Mouse (Mus musculus) cerebellum, adult 11-12 months (tissue): ENCODE data around the gene Bicra.

Experiments used
- DNase-seq: peaks from one replicate; pipeline ENCODE4 v3.0.0; 2022

Bicra gene

GRCm38 (mm10) chr7:16013722-16014275 lies 33.9 kb downstream of the Bicra start:
- DNase-seq = no peak

- peak; percentile 37 for DNase-seq
Measured at GRCm38 (mm10) chr7:16012576-16013263, 35.0 kb downstream of the Bicra start.

DNA sequence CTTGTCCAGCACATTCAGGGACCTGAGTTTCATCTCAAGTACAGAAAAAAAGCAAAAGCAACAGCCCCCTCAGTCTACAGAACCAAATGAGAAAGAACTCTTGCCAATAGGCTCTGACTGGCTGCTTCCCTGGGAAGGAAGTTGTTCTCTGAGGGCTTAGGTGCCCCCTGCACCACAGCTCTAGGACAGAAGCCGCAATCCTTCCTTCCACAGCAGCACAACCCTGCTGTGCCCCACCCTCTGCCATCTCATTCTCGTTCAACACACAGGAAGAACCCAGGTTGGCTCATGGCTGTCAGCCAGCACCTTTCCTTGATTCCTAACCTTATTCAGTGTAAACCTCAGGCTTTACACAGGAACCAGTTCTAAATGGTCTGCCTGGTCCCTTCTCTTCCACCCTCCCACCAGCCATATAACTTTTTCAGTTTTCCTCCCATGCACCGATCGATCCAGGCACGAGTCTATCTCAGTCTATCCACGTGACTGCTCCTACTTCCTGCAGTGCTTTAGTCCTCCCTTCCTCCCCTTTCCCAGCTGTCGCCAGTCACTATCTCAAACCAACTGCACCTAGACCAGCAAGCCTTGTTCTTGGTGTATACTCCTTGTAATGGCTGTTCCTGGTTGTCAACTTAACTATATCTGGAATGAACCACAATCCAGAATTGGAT lies 36.2 kb downstream of the Bicra start:
- no peak for DNase-seq

- no peak for DNase-seq
Measured at GRCm38 (mm10) chr7:16010649-16011048, 37.1 kb downstream of the Bicra start.

- DNase-seq = no peak
Measured at GRCm38 (mm10) chr7:16009636-16010035, 38.1 kb downstream of the Bicra start.

DNA sequence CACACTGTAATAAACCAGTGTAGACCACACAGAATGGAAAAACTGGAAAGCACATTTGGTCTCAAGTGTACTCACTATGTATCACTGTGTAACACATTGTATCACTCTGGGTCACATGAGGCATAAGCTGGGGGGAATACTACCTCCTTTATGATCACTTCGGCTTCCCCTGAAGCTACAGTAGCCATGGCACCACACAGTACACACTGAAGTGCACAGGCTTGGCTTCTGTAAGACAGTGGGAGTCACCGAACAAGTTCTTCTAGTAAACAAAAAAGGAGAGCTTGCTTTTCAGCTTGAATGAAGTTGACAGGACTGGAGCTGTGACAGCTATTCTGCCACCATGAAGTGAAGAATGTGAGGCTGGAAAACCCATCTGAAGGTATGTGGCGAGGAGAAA lies 42.7 kb downstream of the Bicra start:
- no peak for DNase-seq

DNA sequence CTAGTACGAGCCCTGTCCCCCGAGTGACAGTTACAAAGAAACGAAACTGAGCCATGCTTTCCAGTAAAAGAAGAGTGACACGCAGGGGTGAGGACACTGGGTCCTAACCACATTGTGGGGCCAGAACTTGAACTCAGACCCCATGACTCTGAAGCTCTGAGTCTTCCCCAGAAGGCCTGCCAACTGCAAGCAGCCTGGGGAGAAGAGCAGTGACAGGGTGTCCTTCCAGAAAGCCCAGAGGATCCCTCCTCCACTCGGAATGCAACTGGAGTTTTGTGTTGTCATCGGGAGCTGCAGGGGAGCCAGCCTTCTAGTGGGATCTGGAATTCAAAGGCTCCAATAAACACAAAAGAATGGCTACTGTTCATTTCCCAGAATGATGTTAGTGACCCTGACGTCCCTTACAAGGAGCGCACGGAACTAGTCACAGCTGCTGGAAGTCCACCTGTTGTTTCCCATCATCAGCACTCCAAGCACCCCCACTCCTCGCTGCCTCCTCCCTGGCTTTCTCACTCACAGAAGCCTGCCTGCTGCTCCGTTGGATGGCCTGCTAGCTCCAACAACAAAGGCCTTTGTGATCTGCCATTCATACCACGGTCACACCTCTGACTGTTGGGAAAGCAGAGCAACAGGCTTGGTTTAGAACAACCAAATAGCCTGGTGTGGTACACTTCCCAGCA lies 43.4 kb downstream of the Bicra start:
- DNase-seq = no peak

DNA sequence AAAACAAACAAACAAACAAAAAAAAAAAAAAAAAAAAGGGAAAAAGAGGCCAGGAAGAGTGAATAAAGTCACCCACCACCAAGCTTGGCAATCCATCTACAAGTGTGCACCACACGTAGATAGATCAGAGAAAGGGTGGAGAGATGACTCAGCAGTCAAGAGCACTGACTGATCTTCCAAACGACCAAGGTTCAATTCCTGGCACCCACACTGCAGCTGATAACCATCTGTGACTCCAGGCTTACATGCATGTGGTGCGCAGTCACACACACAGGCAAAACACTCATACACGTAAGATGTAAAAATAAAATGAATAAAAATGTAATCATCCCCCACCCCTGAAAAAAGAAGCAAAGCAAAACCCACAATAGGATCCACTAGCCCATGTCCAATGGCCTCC lies 44.7 kb downstream of the Bicra start:
- DNase-seq = no peak

DNA sequence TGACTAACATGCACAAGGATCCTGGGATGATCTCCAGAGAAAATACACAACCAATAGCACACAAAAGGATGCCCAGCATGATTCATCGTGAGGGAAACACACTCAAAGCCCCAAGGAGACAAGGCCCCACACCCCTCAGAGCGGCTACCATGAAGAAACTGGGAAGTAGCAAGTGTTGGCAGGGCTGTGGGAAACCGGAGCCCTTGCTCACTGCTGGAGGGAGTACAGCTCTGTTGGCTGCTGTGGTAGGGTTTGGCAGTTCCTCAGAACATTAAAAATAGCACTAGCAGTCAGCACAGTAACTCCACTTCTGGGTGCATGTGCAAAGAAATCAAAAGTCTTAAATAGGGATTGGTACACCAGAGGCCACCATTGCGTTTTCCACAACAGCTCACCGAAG lies 45.5 kb downstream of the Bicra start:
- DNase-seq = no peak

- no peak for DNase-seq
Measured at GRCm38 (mm10) chr7:16001691-16002090, 46.0 kb downstream of the Bicra start.

- no peak for DNase-seq
Measured at GRCm38 (mm10) chr7:15993789-15994188, 53.9 kb downstream of the Bicra start.

GRCm38 (mm10) chr7:15993152-15993551 lies 54.6 kb downstream of the Bicra start:
- DNase-seq = no peak

DNA sequence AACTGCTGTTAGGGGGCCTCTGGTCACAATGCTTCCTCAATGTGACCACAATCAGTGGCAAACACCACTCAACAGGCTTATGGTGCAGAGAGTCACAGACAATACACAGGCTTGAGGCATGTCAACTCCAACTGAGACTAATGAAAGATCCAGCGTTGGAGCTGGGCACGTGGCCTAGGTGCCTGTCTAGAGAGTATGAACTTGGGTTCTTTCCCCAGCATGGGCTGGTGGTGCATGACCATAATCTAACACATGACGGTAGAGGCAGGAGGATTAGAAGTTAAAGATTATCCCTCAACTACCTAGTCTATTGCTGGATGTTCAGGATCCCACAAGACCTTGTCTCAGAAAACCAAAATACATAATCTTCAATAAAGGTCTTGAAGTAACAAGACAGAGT lies 56.0 kb downstream of the Bicra start:
- DNase-seq = no peak

DNA sequence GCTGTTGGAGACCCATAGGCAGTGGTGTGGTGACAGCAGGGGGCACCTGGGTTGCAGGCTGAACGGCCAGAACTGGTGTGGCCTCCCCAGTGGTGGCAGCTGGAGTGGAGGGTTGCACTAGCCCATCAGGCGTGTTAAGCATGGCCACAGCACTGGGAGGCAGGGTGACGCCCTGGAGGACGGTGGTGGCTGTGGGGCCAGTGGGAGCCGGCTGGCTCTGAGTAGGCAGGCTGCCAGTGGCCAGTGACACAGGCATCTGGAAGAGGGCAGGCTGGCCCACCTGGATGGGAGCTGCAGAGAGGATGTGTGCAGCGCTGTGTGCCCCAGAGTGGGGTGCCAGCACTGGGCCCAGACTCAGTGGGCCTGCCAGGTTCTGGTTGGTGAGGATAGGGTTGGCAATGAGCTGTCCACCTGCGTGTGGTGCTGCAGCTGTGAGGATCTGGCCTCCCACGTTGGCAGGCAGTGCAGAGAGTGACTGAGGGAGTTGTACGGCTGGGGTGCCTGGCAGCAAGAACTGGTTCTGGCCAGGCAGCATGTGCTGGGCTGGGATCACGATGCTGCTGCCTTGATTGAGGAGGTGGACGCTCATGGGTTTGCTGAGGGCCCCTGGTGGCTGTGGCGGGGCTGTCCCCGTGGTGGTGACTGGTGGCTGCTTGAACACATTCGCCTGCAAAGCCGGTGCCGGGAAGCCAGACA lies 59.9 kb downstream of the Bicra start:
- DNase-seq = no peak

DNA sequence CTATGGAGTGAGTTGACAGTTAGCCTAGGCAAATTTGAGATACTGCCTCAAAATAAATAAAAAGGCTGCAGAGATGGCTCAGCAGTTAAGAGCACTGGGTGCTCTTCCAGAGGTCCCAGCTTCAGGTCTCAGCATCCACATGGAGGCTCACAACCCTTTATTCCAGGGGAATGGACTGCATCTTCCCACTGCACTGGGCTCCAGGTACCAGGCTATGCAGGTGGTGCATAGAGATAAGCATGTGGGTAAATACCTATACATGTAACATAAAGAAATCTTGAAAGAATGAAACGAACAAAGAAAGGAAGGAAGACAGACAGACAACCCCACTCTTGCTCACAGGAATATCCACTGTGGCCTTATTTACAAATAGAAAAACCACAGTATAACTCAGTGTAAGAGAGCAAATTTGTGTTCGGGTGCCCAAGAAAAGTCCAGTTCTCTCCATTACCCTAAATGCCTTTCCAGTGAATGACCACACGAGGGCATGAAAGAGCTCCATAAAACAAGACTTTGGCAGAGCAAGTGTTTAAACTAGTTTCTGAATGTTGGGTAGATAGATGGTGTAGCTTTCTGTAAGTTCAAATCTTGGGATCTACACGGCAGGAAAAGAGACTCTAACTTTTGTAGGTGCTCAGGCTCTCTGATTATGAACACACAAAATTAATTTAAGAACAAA lies 64.9 kb downstream of the Bicra start:
- no peak for DNase-seq

- DNase-seq = no peak
Measured at GRCm38 (mm10) chr7:15981538-15981937, 66.2 kb downstream of the Bicra start.

DNA sequence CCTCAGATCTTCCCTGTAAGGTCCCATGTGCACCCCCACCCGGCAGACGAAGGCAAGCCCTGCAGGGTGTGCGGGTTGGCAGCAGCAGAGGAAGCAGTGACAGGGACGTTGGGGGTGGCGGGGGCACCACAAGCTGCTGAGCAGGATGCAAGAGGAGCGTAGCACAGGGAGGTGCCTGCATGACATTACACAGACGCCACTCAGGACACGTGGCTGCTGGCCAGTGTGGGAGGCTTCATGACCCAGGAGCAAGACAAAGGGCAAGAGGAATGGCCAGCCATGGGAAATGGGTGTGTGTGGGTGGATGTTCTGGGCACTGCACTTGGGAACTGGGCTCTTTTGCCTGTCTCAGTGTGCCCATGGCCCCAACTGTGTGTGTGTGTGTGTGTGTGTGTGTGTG lies 67.5 kb downstream of the Bicra start:
- DNase-seq = no peak

GRCm38 (mm10) chr7:15975904-15976303 lies 71.8 kb downstream of the Bicra start:
- DNase-seq = peak; percentile 61

DNA sequence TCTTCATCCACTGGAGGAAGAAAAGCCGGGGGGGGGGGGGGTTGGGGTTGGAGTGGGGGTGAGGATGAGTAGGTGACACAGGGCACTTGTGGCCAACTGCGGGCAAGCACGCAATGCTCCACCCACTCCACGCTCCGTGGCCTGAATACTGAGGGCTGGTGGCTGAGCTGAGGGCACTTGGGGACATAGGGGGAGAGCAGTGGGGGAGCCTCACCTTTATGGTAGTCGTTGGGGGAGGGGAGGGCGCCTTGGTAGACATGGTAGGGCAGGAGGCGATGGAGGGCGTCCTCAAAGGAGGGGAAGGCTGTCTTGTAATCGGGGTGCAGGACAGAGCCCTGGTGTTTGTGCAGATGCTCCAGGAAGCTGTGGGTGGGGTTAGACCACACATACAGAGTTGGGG lies 72.3 kb downstream of the Bicra start:
- DNase-seq = peak; percentile 56

DNA sequence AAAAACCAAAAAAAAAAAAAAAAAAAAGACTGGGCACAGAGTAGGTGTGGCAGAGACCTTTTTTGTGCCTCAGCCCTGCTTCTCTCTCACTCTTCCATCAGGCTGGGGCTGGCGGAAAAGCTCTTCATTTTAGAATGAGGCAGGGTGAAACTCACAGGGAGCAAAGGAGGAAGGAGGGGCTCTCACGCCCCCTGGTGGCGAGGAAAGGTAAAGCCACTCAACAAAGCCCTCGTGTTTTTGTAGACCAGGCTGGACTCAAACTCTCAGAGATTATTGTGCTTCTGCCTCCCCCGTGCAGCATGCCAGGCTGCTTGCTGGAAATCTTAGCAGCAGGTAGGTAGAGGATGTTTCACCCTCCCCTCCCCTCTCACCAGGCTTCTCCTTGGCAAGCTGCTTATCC lies 73.0 kb downstream of the Bicra start:
- DNase-seq = peak; percentile 64

DNA sequence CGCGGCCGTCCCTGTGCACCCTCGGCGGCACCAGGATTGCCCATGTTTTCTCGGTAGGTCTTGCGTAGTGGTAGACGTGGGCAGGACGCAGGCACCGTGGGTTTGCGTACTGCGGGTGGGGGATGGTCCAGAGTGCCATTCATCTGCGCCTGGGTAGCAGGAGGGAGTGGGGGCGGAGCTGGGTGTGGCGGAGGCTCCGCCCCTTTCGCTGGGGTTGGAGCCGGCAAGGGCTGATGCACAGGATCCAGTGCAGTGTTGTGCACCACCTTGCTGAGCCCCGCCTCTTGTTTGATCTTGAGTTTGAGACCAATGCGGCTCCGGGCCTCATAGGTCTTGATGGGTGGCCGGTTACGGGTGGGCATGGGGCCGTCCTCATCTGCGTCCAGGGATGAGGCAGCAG lies 75.5 kb downstream of the Bicra start:
- no peak for DNase-seq

GRCm38 (mm10) chr7:15969674-15970073 lies 78.0 kb downstream of the Bicra start:
- DNase-seq = no peak

GRCm38 (mm10) chr7:15968322-15968721 lies 79.4 kb downstream of the Bicra start:
- DNase-seq = no peak
